Mouse (Mus musculus) heart, embryonic 14.5 days (tissue): ENCODE measurements at regions not wholly inside any gene's neighbourhood (a gene's known extent, or its start where the extent isn't known, plus 50 kb on each side); places are given as distances from the start of the nearest gene placed in this dataset.

Experiments
- ATAC-seq: fragments of 200-750 bp; cut with Nextera tagmentation; 2 replicates; pipeline ENCODE4 v1.8.0; 2017; ENCODE audit warnings: low read depth, moderate TSS enrichment; ENCODE audit not compliant: insufficient number of reproducible peaks, insufficient read depth, low FRiP score
- H3K27ac ChIP-seq, 2 experiments: fragments of 200-500 bp in 1 of 2; fragments of 300-500 bp in 1 of 2; sonication (generic) in 1 of 2; replicated peaks in 1 of 2; 2 replicates each; pipeline ENCODE4 v1.5.1; 2012 to 2014; ENCODE audit warnings: low read depth in 2 of 2, low read length in 2 of 2, control low read depth in 1 of 2, mild to moderate bottlenecking in 1 of 2, mixed read lengths in 1 of 2; ENCODE audit not compliant: control insufficient read depth in 1 of 2, insufficient read depth in 1 of 2
- H3K27me3 ChIP-seq: fragments of 300-500 bp; sonication (generic); 2 replicates; pipeline ENCODE4 v1.6.1; 2014; ENCODE audit warnings: mild to moderate bottlenecking, low read length, control low read depth; ENCODE audit not compliant: control insufficient read depth, insufficient read depth
- H3K36me3 ChIP-seq: fragments of 300-500 bp; sonication (generic); 2 replicates; pipeline ENCODE4 v1.6.1; 2014; ENCODE audit warnings: mild to moderate bottlenecking, control low read depth, low read length, mixed read lengths; ENCODE audit not compliant: control insufficient read depth, insufficient read depth
- H3K4me1 ChIP-seq, 2 experiments: fragments of 200-500 bp in 1 of 2; fragments of 300-500 bp in 1 of 2; sonication (generic) in 1 of 2; 2 replicates each; pipeline ENCODE4 v1.6.1; 2012 to 2014; ENCODE audit warnings: low read length in 2 of 2, control low read depth in 1 of 2, mixed read lengths in 1 of 2; ENCODE audit not compliant: control insufficient read depth in 2 of 2, insufficient read depth in 2 of 2
- H3K4me2 ChIP-seq: fragments of 300-500 bp; sonication (generic); 2 replicates; pipeline ENCODE4 v1.6.1; 2014; ENCODE audit warnings: mild to moderate bottlenecking, low read length
- H3K4me3 ChIP-seq, 2 experiments: fragments of 200-500 bp in 1 of 2; fragments of 300-500 bp in 1 of 2; sonication (generic) in 1 of 2; 2 replicates each; pipeline ENCODE4 v1.5.1; 2012 to 2014; ENCODE audit warnings: low read length in 2 of 2, mild to moderate bottlenecking in 2 of 2, control low read depth in 1 of 2, low read depth in 1 of 2, moderate library complexity in 1 of 2; ENCODE audit not compliant: control insufficient read depth in 1 of 2, insufficient read depth in 1 of 2
- H3K9ac ChIP-seq: fragments of 300-500 bp; sonication (generic); 2 replicates; pipeline ENCODE4 v1.6.1; 2014; ENCODE audit warnings: mild to moderate bottlenecking, low read length
- H3K9me3 ChIP-seq: fragments of 300-500 bp; sonication (generic); 2 replicates; pipeline ENCODE4 v1.6.1; 2016; ENCODE audit warnings: low read length, control low read depth; ENCODE audit not compliant: control insufficient read depth
- WGBS: fragments of 180-500 bp; shearing (Covaris S2); extraction: QIAGEN DNeasy Blood & Tissue Kit; methylation state at CpG from one replicate; pipeline ENCODE4 v1.1.7; 2014; 5-methylcytosine and 5-hydroxymethylcytosine counted together

DNA sequence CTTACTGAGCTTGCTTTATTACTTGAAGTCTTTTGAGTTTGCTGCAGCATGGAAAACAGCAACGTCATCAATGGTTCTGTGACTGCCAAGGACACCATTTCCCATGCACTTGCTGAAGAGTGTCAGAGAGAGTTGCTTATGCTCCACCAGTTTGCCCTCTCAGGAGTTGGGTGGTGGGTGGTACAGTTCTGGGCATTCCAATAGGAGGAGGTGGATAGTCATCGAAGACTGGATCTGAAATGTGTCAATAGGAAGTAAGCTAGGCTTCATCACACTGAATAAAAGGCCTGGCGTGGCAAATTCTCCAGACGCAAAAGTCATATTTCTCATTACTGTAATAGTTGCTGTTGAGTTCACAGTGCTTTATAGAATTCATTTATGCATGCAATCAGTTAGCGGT, 751.7 kb upstream of the Car8 start:
- Histone ChIP-seq H3K27me3 (no peaks in the 10 kb centered on the region), H3K36me3 (no peaks in the 10 kb centered on the region), H3K4me2 (no peak overlapping the region), H3K9ac (no peak overlapping the region), H3K9me3 (no peaks in the 10 kb centered on the region), H3K4me1 (peaks cover 7 to 9% of the 10 kb centered on the region in 2 experiments; a peak in 3 of 4 replicates), H3K27ac (no peak overlapping the region), H3K4me3 (no peak overlapping the region)
- WGBS = 84% methylated on average over 5 of the region's 5 CpGs
- no peak for ATAC-seq

- no peak for ATAC-seq
- Histone ChIP-seq H3K4me2 (no peak overlapping the region), H3K9me3 (no peaks in the 10 kb centered on the region), H3K27ac (no peak overlapping the region), H3K36me3 (no peaks in the 10 kb centered on the region), H3K4me1 (peaks cover 7 to 9% of the 10 kb centered on the region in 2 experiments; a peak in 3 of 4 replicates), H3K27me3 (no peaks in the 10 kb centered on the region), H3K4me3 (no peak overlapping the region), H3K9ac (no peak overlapping the region)
- WGBS = 91% methylated on average over 6 of the region's 6 CpGs
These were observed 750.8 kb upstream of the Car8 start for GRCm38 (mm10) chr4:8989614-8990013.

DNA sequence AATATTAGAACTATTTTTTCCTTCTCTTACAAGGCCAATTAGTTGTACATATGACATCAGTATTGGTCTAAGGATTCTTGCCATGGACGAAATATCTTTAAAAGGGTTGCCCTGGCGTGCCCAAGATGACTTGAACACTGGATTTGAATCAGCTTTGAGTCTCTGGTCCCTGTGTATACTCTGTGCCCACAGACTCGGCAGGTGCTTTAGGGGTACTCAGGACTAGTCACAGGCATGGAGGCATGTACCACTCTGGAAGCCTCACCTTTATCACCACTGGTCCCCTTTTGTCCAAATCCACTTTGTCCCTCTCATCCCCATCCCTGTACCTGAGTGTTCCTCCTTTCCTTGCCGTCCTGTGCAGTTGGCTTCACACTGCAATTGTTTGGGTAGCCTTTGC, 750.3 kb upstream of the Car8 start:
- H3K4me1 ChIP-seq = peaks cover 7 to 9% of the 10 kb centered on the region in 2 experiments; a peak in 3 of 4 replicates
- H3K36me3 ChIP-seq = no peaks in the 10 kb centered on the region
- H3K4me3 ChIP-seq = no peak overlapping the region
- H3K9ac ChIP-seq = no peak overlapping the region
- H3K4me2 ChIP-seq = no peak overlapping the region
- no peak overlapping the region for H3K27ac ChIP-seq
- H3K9me3 ChIP-seq = no peaks in the 10 kb centered on the region
- no peaks in the 10 kb centered on the region for H3K27me3 ChIP-seq
- 88% methylated on average over 4 of the region's 4 CpGs for WGBS
- no peak for ATAC-seq

GRCm38 (mm10) chr4:8988345-8988733, 749.5 kb upstream of the Car8 start:
- Histone ChIP-seq H3K4me3 (no peak overlapping the region), H3K36me3 (no peaks in the 10 kb centered on the region), H3K4me2 (peak overlapping the region; percentile 7; the same call in 1 of the 2 replicates), H3K27me3 (no peaks in the 10 kb centered on the region), H3K9ac (no peak overlapping the region), H3K4me1 (peaks cover 7 to 9% of the 10 kb centered on the region in 2 experiments; a peak in 3 of 4 replicates), H3K27ac (no peak overlapping the region), H3K9me3 (no peaks in the 10 kb centered on the region)
- ATAC-seq = no peak
- WGBS = 43% methylated on average over 8 of the region's 8 CpGs

DNA sequence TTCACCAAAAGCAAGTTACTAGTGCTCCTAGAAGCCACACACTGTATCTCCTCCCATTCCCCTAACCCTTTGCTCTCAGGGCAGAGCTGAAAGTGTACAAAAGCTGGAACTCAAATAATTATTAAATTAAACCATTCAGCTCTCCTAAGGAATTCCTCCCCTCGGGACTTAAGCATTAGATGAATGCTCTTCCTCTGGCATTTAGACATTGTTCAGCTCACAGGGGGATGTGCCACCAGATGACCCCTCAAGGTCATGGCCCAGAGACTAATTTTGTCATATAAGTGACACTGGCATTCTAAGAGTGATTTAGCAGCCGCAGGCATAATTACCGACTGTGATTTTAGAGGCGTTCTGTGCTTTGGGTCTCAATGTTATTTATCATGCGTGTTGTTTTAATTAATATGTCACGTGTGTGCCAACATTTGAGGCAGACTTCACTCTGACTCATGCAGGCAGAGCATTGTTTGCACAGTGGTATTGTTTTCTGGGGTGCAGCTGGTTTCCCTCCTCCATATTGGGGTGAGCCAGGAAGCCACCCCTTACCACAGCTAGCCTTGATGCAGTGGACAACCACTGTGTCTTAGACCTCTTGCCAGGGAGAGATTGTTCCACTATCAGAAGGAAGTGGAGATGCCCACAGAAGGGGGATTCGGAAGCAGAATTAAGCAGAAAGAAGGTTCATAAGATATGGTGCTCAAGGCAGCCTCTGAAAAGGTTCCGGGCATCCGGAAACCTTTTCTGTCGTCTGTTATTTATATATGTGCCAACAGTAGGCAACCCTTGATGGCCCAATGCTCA, 748.9 kb upstream of the Car8 start:
- Histone ChIP-seq H3K9ac (no peak overlapping the region), H3K36me3 (no peaks in the 10 kb centered on the region), H3K9me3 (no peaks in the 10 kb centered on the region), H3K27me3 (no peaks in the 10 kb centered on the region), H3K4me2 (peak overlapping the region; percentile 7; the same call in 1 of the 2 replicates), H3K27ac (no peak overlapping the region), H3K4me3 (no peak overlapping the region), H3K4me1 (peaks cover 7 to 9% of the 10 kb centered on the region in 2 experiments; a peak in 3 of 4 replicates)
- WGBS = 54% methylated on average over 10 of the region's 10 CpGs
- no peak for ATAC-seq

- Histone ChIP-seq H3K4me2 (no peak overlapping the region), H3K4me1 (peaks cover 7 to 9% of the 10 kb centered on the region in 2 experiments; a peak in 3 of 4 replicates), H3K9ac (no peak overlapping the region), H3K27ac (no peak overlapping the region), H3K9me3 (no peaks in the 10 kb centered on the region), H3K27me3 (no peaks in the 10 kb centered on the region), H3K36me3 (no peaks in the 10 kb centered on the region), H3K4me3 (no peak overlapping the region)
- no peak for ATAC-seq
- 63% methylated on average over 13 of the region's 13 CpGs for WGBS
These were observed 747.7 kb upstream of the Car8 start for GRCm38 (mm10) chr4:8986394-8987091.

- Histone ChIP-seq H3K36me3 (no peaks in the 10 kb centered on the region), H3K4me2 (no peak overlapping the region), H3K9me3 (no peaks in the 10 kb centered on the region), H3K9ac (no peak overlapping the region), H3K4me1 (peaks cover 7 to 9% of the 10 kb centered on the region in 2 experiments; a peak in 3 of 4 replicates), H3K27me3 (no peaks in the 10 kb centered on the region), H3K4me3 (no peak overlapping the region), H3K27ac (no peak overlapping the region)
- 88% methylated on average over 5 of the region's 5 CpGs for WGBS
- no peak for ATAC-seq
These were observed 745.3 kb upstream of the Car8 start for GRCm38 (mm10) chr4:8984059-8984606.
